Mouse (Mus musculus) cerebellum, adult 2 months (tissue): ENCODE measurements at regions not wholly inside any gene's neighbourhood (a gene's known extent, or its start where the extent isn't known, plus 50 kb on each side); places are given as distances from the start of the nearest gene placed in this dataset.

ENCODE experiments used
- CTCF ChIP-seq: fragments of 200-500 bp; IDR thresholded peaks from 2 replicates; pipeline ENCODE4 v1.5.1; 2011; ENCODE audit warnings: low read depth, mild to moderate bottlenecking, control low read depth, low read length, moderate library complexity, borderline replicate concordance; ENCODE audit not compliant: insufficient read depth
- POLR2A ChIP-seq: fragments of 200-500 bp; IDR thresholded peaks from 2 replicates; pipeline ENCODE4 v1.6.1; 2011; ENCODE audit warnings: low read length, control low read depth, borderline replicate concordance; ENCODE audit not compliant: insufficient read depth

- TF ChIP-seq POLR2A (no peak), CTCF (no peak)
These were observed 1643.8 kb downstream of the A830018L16Rik start for GRCm38 (mm10) chr1:13057741-13058140.
